Mouse (Mus musculus) 3134 (cell line): ENCODE data around the gene Dock2.

ENCODE experiments used
- DNase-seq: peaks from one replicate; pipeline ENCODE4 v3.0.0-alpha.2; 2011; ENCODE audit warnings: low spot score; ENCODE audit not compliant: insufficient read length; ENCODE audit errors: extremely low read depth

The Dock2 gene

GRCm38 (mm10) chr11:34372224-34372623 is 411.5 kb downstream of the Dock2 start:
- no peak for DNase-seq

GRCm38 (mm10) chr11:34356109-34356508 is 427.6 kb downstream of the Dock2 start:
- no peak for DNase-seq

GRCm38 (mm10) chr11:34355406-34355805 is 428.3 kb downstream of the Dock2 start:
- DNase-seq, result no peak

GRCm38 (mm10) chr11:34349453-34350056 is 434.1 kb downstream of the Dock2 start:
- DNase-seq, result no peak

GRCm38 (mm10) chr11:34348287-34348918 is 435.3 kb downstream of the Dock2 start:
- no peak for DNase-seq

- no peak for DNase-seq
Observed at GRCm38 (mm10) chr11:34344310-34344709, 439.4 kb downstream of the Dock2 start.

GRCm38 (mm10) chr11:34343742-34344307 is 439.9 kb downstream of the Dock2 start:
- no peak for DNase-seq

- DNase-seq, result no peak
Observed at GRCm38 (mm10) chr11:34339693-34340092, 444.0 kb downstream of the Dock2 start.

GRCm38 (mm10) chr11:34337907-34338306 is 445.8 kb downstream of the Dock2 start:
- DNase-seq, result no peak

- DNase-seq, result no peak
Observed at GRCm38 (mm10) chr11:34332344-34333031, 451.2 kb downstream of the Dock2 start.

- no peak for DNase-seq
Observed at GRCm38 (mm10) chr11:34323664-34324063, 460.0 kb downstream of the Dock2 start.

GRCm38 (mm10) chr11:34319282-34319681 is 464.4 kb downstream of the Dock2 start:
- DNase-seq, result no peak

GRCm38 (mm10) chr11:34317001-34317400 is 466.7 kb downstream of the Dock2 start:
- no peak for DNase-seq

- no peak for DNase-seq
Observed at GRCm38 (mm10) chr11:34316176-34316575, 467.5 kb downstream of the Dock2 start.

GRCm38 (mm10) chr11:34315383-34315782 is 468.3 kb downstream of the Dock2 start:
- no peak for DNase-seq

- no peak for DNase-seq
Observed at GRCm38 (mm10) chr11:34314534-34315379, 468.9 kb downstream of the Dock2 start, which contains the start of gene Fam196b. Gene Fam196b (plus strand): TSS chr11:34314822.

GRCm38 (mm10) chr11:34312208-34312607 is 471.5 kb downstream of the Dock2 start:
- DNase-seq, result no peak

GRCm38 (mm10) chr11:34311717-34312116 is 472.0 kb downstream of the Dock2 start:
- DNase-seq, result no peak

- DNase-seq, result no peak
Observed at GRCm38 (mm10) chr11:34309360-34309759, 474.3 kb downstream of the Dock2 start.

GRCm38 (mm10) chr11:34308731-34309130 is 475.0 kb downstream of the Dock2 start:
- DNase-seq, result no peak

- DNase-seq, result no peak
Observed at GRCm38 (mm10) chr11:34306231-34306630, 477.5 kb downstream of the Dock2 start.
